10 mouse cellular contexts compared by ENCODE assay signal in the genomic region with DNA sequence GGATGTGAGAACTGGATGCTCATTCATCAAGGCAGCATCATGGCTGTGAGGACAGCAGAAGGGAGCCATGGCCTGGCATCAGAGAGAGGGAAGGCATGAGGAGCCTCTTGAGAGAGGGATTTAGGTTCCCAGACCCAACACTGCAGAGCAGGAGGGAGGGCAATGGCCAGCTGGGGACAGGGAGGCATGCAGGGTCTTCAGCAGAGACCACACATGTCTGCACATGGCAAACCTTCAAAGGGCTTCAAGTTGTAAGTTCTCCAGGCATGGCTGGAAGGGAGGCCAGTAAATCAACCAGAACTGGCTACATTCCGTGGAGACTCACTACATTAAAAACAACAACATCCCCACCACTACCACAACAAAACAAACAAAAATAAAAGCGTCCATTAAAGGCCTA. TPM values are rescaled to one million over a fixed set of nuclear protein-coding genes. Genes with fewer than 3 reads are reported as not detected.
A peak's percentile ranks its signal among the peaks of the same experiment; 100 is the strongest.
DNase-seq lines count a peak whose midpoint lies in the region; ATAC-seq lines count a peak whose summit lies in the region.
"Had no signal": no experiment of that assay in that cellular context is flagged by ENCODE, and none has a peak within 500 bp of the region (broad histone marks: within the 10 kb centered on the region; RNA-seq: fewer than 3 reads in every experiment).

No protein-coding gene starts in this region.

- no peaks in the 10 kb centered on the region for H3K27me3 ChIP-seq in forebrain, embryonic 10.5 days (ENCODE audit: poor library complexity, severe bottlenecking)
- H3K27me3 ChIP-seq in forebrain, embryonic 11.5 days (ENCODE audit: control insufficient read depth, insufficient read depth, low read length): no peaks in the 10 kb centered on the region
- H3K27me3 ChIP-seq in lung, embryonic 15.5 days: no peaks in the 10 kb centered on the region
- H3K27me3 ChIP-seq in limb, embryonic 10.5 days (ENCODE audit: low read depth, poor library complexity, severe bottlenecking): no peaks in the 10 kb centered on the region
- H3K27me3 ChIP-seq in neural tube, embryonic 13.5 days: no peaks in the 10 kb centered on the region

- peaks cover 23% of the 10 kb centered on the region for H3K4me1 ChIP-seq in forebrain, embryonic 10.5 days
- no peaks in the 10 kb centered on the region for H3K4me1 ChIP-seq in forebrain, embryonic 11.5 days (replicated peaks; ENCODE audit: control insufficient read depth, insufficient read depth, low read length)
- peaks cover 25% of the 10 kb centered on the region for H3K4me1 ChIP-seq in lung, embryonic 15.5 days
- H3K4me1 ChIP-seq in limb, embryonic 10.5 days: peaks cover 21% of the 10 kb centered on the region
- H3K4me1 ChIP-seq in neural tube, embryonic 13.5 days (replicated peaks): peaks cover 27% of the 10 kb centered on the region

- H3K36me3 ChIP-seq in forebrain, embryonic 10.5 days (replicated peaks): no peaks in the 10 kb centered on the region
- H3K36me3 ChIP-seq in forebrain, embryonic 11.5 days (ENCODE audit: control insufficient read depth, insufficient read depth, low read length): no peaks in the 10 kb centered on the region
- H3K36me3 ChIP-seq in lung, embryonic 15.5 days: no peaks in the 10 kb centered on the region
- no peaks in the 10 kb centered on the region for H3K36me3 ChIP-seq in limb, embryonic 10.5 days
- 0 out of 2 replicates have a peak, but pooled peaks cover under 1% of the 10 kb centered on the region for H3K36me3 ChIP-seq in neural tube, embryonic 13.5 days

- no peaks in the 10 kb centered on the region for H3K9me3 ChIP-seq in forebrain, embryonic 10.5 days
- no peaks in the 10 kb centered on the region for H3K9me3 ChIP-seq in forebrain, embryonic 11.5 days (ENCODE audit: control insufficient read depth, low read length)
- no peaks in the 10 kb centered on the region for H3K9me3 ChIP-seq in lung, embryonic 15.5 days
- no peaks in the 10 kb centered on the region for H3K9me3 ChIP-seq in limb, embryonic 10.5 days (replicated peaks)
- H3K9me3 ChIP-seq in neural tube, embryonic 13.5 days: no peaks in the 10 kb centered on the region

- H3K4me3 ChIP-seq in forebrain, embryonic 10.5 days: no peak overlapping the region
- no peak overlapping the region for H3K4me3 ChIP-seq in forebrain, embryonic 11.5 days (ENCODE audit: low read depth, low read length)
- no peak overlapping the region for H3K4me3 ChIP-seq in lung, embryonic 15.5 days
- H3K4me3 ChIP-seq in limb, embryonic 10.5 days: no peak overlapping the region
- no peak overlapping the region for H3K4me3 ChIP-seq in neural tube, embryonic 13.5 days

- H3K4me2 ChIP-seq in forebrain, embryonic 11.5 days (ENCODE audit: low read depth, low read length, severe bottlenecking): no peak overlapping the region
- no peak overlapping the region for H3K4me2 ChIP-seq in lung, embryonic 15.5 days
- no peak overlapping the region for H3K4me2 ChIP-seq in neural tube, embryonic 13.5 days
- H3K4me2 ChIP-seq: lung, embryonic 14.5 days had no signal

- H3K27ac ChIP-seq in forebrain, embryonic 10.5 days: peak overlapping the region; percentile 77
- H3K27ac ChIP-seq in forebrain, embryonic 11.5 days (ENCODE audit: low read depth, low read length): no peak overlapping the region
- peak overlapping the region; percentile 86; the same call in 1 of the 2 replicates for H3K27ac ChIP-seq in lung, embryonic 15.5 days
- peak overlapping the region; percentile 83 for H3K27ac ChIP-seq in limb, embryonic 10.5 days
- H3K27ac ChIP-seq in neural tube, embryonic 13.5 days (replicated peaks): peak overlapping the region; percentile 81

- ATAC-seq in forebrain, embryonic 11.5 days (replicated peaks; ENCODE audit: low FRiP score): no peak
- no peak for ATAC-seq in lung, embryonic 15.5 days (ENCODE audit: borderline replicate concordance, extremely low read depth, low FRiP score, low TSS enrichment)
- ATAC-seq in neural tube, embryonic 13.5 days (ENCODE audit: low read depth): no peak

- WGBS in forebrain, embryonic 10.5 days: 85% methylated on average over 2 of the region's 2 CpGs
- WGBS in forebrain, embryonic 11.5 days: 91% methylated on average over 2 of the region's 2 CpGs
- 61% methylated on average over 2 of the region's 2 CpGs for WGBS in lung, embryonic 15.5 days
- WGBS in limb, embryonic 10.5 days: 54% methylated on average over 2 of the region's 2 CpGs
- WGBS in neural tube, embryonic 13.5 days: 74% methylated on average over 2 of the region's 2 CpGs

- no peak overlapping the region for H3K9ac ChIP-seq in forebrain, embryonic 11.5 days (ENCODE audit: low read length)
- no peak overlapping the region for H3K9ac ChIP-seq in lung, embryonic 15.5 days
- no peak overlapping the region for H3K9ac ChIP-seq in neural tube, embryonic 13.5 days
- H3K9ac ChIP-seq: lung, embryonic 14.5 days had no signal

- DNase-seq in forebrain, embryonic 10.5 days (ENCODE audit: extremely low spot score, low spot score): no peak
- no peak for DNase-seq in forebrain, embryonic 11.5 days (ENCODE audit: low spot score)
- no peak for DNase-seq in lung, postnatal 10 days
- no peak for DNase-seq in limb, embryonic 10.5 days (ENCODE audit: low spot score)
- no peak for DNase-seq in adrenal gland, postnatal 25 days
- no peak for DNase-seq in lung, postnatal 36 days
- DNase-seq: kidney, postnatal 25 days had no signal

RNA-seq across cellular contexts. Expression of gene Rgs12, which starts 18.2 kb away (rescaled TPM):
- 57.6 and 59.8 TPM in 2 replicates for polyA plus RNA-seq in forebrain, embryonic 10.5 days (2016; fragmentation: Nextera tagmentation; extraction: Ambion mirVana)
- 54.4 and 55.9 TPM in 2 replicates for polyA plus RNA-seq in forebrain, embryonic 11.5 days (2014; fragmentation: Nextera tagmentation; extraction: Ambion mirVana)
- polyA plus RNA-seq in lung, embryonic 15.5 days (2015; fragmentation: Nextera tagmentation; extraction: Ambion mirVana): 32.3 and 35.3 TPM in 2 replicates
- polyA plus RNA-seq in limb, embryonic 10.5 days (2016; fragmentation: Nextera tagmentation; extraction: Ambion mirVana): 42.7 and 53.8 TPM in 2 replicates
- 42.7 and 44.7 TPM in 2 replicates for polyA plus RNA-seq in neural tube, embryonic 13.5 days (2015; fragmentation: Nextera tagmentation; extraction: Ambion mirVana)
- 33.3 and 42.1 TPM in 2 replicates for total RNA-seq in adrenal gland, postnatal 25 days (2021)

RNA-seq across cellular contexts. Expression of gene Msantd1, which starts 23.3 kb away (rescaled TPM):
- 0.55 and 1.2 TPM in 2 replicates for polyA plus RNA-seq in forebrain, embryonic 10.5 days (2016; fragmentation: Nextera tagmentation; extraction: Ambion mirVana)
- polyA plus RNA-seq in forebrain, embryonic 11.5 days (2014; fragmentation: Nextera tagmentation; extraction: Ambion mirVana): 2.5 and 2.8 TPM in 2 replicates
- polyA plus RNA-seq in lung, embryonic 15.5 days (2015; fragmentation: Nextera tagmentation; extraction: Ambion mirVana): 0.76 and 0.79 TPM in 2 replicates
- polyA plus RNA-seq in limb, embryonic 10.5 days (2016; fragmentation: Nextera tagmentation; extraction: Ambion mirVana): 0.25 and 0.46 TPM in 2 replicates
- polyA plus RNA-seq in neural tube, embryonic 13.5 days (2015; fragmentation: Nextera tagmentation; extraction: Ambion mirVana): 1.8 and 2.3 TPM in 2 replicates
- 1.2 and 1.8 TPM in 2 replicates for total RNA-seq in adrenal gland, postnatal 25 days (2021)
